Mouse (Mus musculus): ENCODE results near the gene Syt9.

DNA sequence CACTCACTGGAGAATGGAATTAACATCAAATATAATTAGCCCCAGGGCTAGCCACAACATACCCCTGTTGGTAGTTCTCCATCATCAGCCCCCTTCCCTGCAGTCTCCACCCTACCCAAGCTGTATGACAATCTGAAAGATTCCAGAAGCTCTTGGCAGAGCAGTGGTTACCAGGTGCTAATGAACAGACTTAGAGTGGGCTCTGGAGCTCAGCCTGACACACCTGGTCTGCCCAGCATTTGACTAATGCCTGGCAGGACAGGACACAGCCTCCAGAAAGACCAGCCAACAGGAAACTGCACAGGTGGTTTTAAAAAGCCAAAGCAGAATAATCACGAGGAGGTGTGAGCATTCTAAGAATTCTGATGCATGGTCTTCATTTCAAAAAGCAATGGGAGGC, 182.9 kb downstream of the Syt9 start:
- TF ChIP-seq CTCF (IDR thresholded peaks at IDR 0.05; ENCODE audit: borderline replicate concordance, extremely low read depth, insufficient read depth, insufficient read length) (no peak), POLR2A (IDR thresholded peaks at IDR 0.05; ENCODE audit: borderline replicate concordance, extremely low read depth, insufficient read depth, insufficient read length, poor library complexity, severe bottlenecking) (no peak)
